Mouse (Mus musculus): ENCODE data around the gene Orai3.

DNA sequence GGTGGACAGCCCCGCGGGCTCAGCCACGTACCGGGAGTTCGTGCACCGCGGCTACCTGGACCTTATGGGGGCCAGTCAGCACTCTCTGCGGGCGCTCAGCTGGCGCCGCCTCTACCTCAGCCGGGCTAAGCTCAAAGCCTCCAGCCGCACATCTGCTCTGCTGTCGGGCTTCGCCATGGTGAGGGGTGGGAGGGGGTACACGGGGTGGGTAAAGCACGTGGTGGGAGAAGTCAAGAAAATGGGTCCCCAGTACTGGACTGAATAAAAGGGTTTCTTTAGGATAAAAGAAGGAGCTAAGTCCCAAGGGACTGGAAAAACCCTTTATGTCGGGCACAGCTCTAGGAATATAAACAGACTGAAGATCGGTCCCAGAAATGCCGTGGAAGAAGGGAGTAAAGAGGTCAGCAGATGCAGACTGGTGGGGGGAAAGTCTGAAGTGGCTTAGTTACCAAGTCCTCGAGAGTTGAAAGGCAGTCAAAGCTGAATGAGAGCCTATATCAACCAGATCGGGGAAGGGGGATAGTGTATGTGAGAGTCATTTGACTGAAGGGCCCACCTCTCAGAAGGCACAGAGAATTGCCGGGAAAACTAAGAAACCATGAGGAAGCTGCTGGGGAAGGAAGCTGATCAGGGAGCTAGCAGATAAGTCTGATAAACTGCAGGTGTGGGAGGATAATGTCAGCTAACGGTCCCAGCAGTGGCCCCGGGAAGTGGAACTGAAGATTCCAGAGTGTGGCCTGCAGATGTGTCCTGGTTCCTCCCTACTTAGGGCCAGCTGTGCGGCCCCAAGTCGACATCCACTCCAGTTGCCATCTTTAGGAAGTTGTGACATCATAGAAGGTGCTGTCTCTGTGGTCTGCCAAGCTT is 657 bp downstream of the Orai3 start:
- no peak for TF ChIP-seq CTCF (IDR thresholded peaks at IDR 0.05; ENCODE audit: low read depth)
- TF ChIP-seq EP300 (IDR thresholded peaks at IDR 0.05; ENCODE audit: low read depth): peak; percentile 30
